Mouse (Mus musculus) ES-E14 (cell line): ENCODE results near the gene Nxph3. TPM values are rescaled to one million over a fixed set of nuclear protein-coding genes. Genes with fewer than 3 reads are reported as not detected.

Experiments used
- DNase-seq: peaks from one replicate; pipeline ENCODE4 v3.0.0-alpha.2; 2013; ENCODE audit warnings: low read depth, low spot score
- H3K27ac ChIP-seq: 2 replicates; pipeline ENCODE4 v1.5.1; 2012; ENCODE audit warnings: low read depth, mild to moderate bottlenecking, low read length, moderate library complexity, mixed read lengths; ENCODE audit not compliant: poor library complexity, insufficient read depth, severe bottlenecking
- H3K36me3 ChIP-seq: 2 replicates; pipeline ENCODE4 v1.6.1; 2012; ENCODE audit warnings: mild to moderate bottlenecking, low read length, moderate library complexity, mixed read lengths; ENCODE audit not compliant: control insufficient read depth, poor library complexity, insufficient read depth, severe bottlenecking
- H3K4me1 ChIP-seq, 2 experiments: fragments of 150-350 bp in 1 of 2; sonication (generic) in 1 of 2; 2 replicates each; pipeline ENCODE4 v1.6.1; 2012; ENCODE audit warnings: low read length in 2 of 2, mild to moderate bottlenecking in 1 of 2, mixed read lengths in 1 of 2; ENCODE audit not compliant: control insufficient read depth in 2 of 2, insufficient read depth in 2 of 2, poor library complexity in 1 of 2
- H3K4me3 ChIP-seq, 2 experiments: fragments of 150-350 bp in 1 of 2; sonication (generic) in 1 of 2; 2 replicates each; pipeline ENCODE4 v1.5.1; 2012; ENCODE audit warnings: low read length in 2 of 2, low read depth in 1 of 2, mild to moderate bottlenecking in 1 of 2, mixed read lengths in 1 of 2; ENCODE audit not compliant: insufficient read depth in 1 of 2, poor library complexity in 1 of 2, severe bottlenecking in 1 of 2
- H3K9ac ChIP-seq: 2 replicates; pipeline ENCODE4 v1.6.1; 2012; ENCODE audit warnings: low read depth, mild to moderate bottlenecking, low read length, mixed read lengths; ENCODE audit not compliant: poor library complexity, insufficient read depth, severe bottlenecking
- H3K9me3 ChIP-seq: fragments of 150-350 bp; sonication (generic); 2 replicates; pipeline ENCODE4 v1.6.1; 2012; ENCODE audit warnings: low read depth, mild to moderate bottlenecking, low read length; ENCODE audit not compliant: control insufficient read depth, insufficient read depth
- CHD2 ChIP-seq: IDR thresholded peaks from 2 replicates; pipeline ENCODE4 v1.6.1; 2014; ENCODE audit warnings: mild to moderate bottlenecking, low read depth, low read length, inconsistent platforms
- HCFC1 ChIP-seq: IDR thresholded peaks from 2 replicates; pipeline ENCODE4 v1.6.1; 2012; ENCODE audit warnings: low read length, inconsistent platforms, borderline replicate concordance; ENCODE audit not compliant: insufficient read depth
- MAFK ChIP-seq: IDR thresholded peaks from 2 replicates; pipeline ENCODE4 v1.6.1; 2014; ENCODE audit warnings: mild to moderate bottlenecking, low read depth, low read length, inconsistent platforms; ENCODE audit not compliant: insufficient read depth
- ZC3H11A ChIP-seq: IDR thresholded peaks from 2 replicates; pipeline ENCODE4 v1.6.1; 2012; ENCODE audit warnings: low read depth, mild to moderate bottlenecking, inconsistent platforms, low read length, borderline replicate concordance
- ZNF384 ChIP-seq: IDR thresholded peaks from 2 replicates; pipeline ENCODE4 v1.6.1; 2012; ENCODE audit warnings: low read depth, low read length, inconsistent platforms
- in situ Hi-C, 2 experiments: fragments of 600-800 bp; cut with MboI; formaldehyde crosslinking; loops; one replicate each; pipeline ENCODE4 v1.15.1; 2025; ENCODE audit warnings: low sequenced_read_pairs in 2 of 2, inconsistent platforms in 1 of 2; ENCODE audit not compliant: unreplicated experiment in 2 of 2
- total RNA-seq: library from RNA; depleted of rRNA; stranded (reverse); fragments of 300-350 nt; gene quantifications from 2 replicates; pipeline ENCODE4 v1.2.3, GENCODE M21; 2012

Gene Nxph3
- total RNA-seq, 1 experiment = 2.4 TPM

GRCm38 (mm10) chr11:95544546-95545327 lies 30.4 kb upstream of the Nxph3 start:
- Histone ChIP-seq H3K9me3 (no peaks in the 10 kb centered on the region), H3K9ac (peak overlapping the region; percentile 25; the same call in 1 of the 2 replicates), H3K4me1 (peaks cover 12 to 64% of the 10 kb centered on the region in 2 experiments), H3K4me3 (no peak overlapping the region; a peak in 1 of 4 replicates), H3K36me3 (no peaks in the 10 kb centered on the region), H3K27ac (peak overlapping the region; percentile 95)
- peak; percentile 80 for DNase-seq
- TF ChIP-seq MAFK (no peak), ZC3H11A (no peak), ZNF384 (no peak), CHD2 (no peak), HCFC1 (no peak)
- in situ Hi-C loops = no loop called here

GRCm38 (mm10) chr11:95540637-95541385 lies 26.4 kb upstream of the Nxph3 start:
- H3K9ac ChIP-seq = peak overlapping the region; percentile 13; the same call in 1 of the 2 replicates
- DNase-seq = no peak
- no peaks in the 10 kb centered on the region for H3K36me3 ChIP-seq
- peak overlapping the region; percentile 9; the same call in 1 of the 2 replicates for H3K27ac ChIP-seq
- no peaks in the 10 kb centered on the region for H3K9me3 ChIP-seq
- H3K4me3 ChIP-seq = no peak overlapping the region
- in situ Hi-C loops = no loop called here
- H3K4me1 ChIP-seq = peaks cover 9 to 64% of the 10 kb centered on the region in 2 experiments
- TF ChIP-seq ZC3H11A = no peak
- TF ChIP-seq MAFK = no peak
- TF ChIP-seq ZNF384 = no peak
- no peak for TF ChIP-seq CHD2
- no peak for TF ChIP-seq HCFC1

- no peaks in the 10 kb centered on the region for H3K9me3 ChIP-seq
- TF ChIP-seq CHD2 (no peak), MAFK (no peak), ZC3H11A (no peak), ZNF384 (no peak), HCFC1 (no peak)
- H3K27ac ChIP-seq = no peak overlapping the region
- H3K4me1 ChIP-seq = peaks cover 4 to 44% of the 10 kb centered on the region in 2 experiments
- in situ Hi-C loops = no loop called here
- no peak overlapping the region for H3K4me3 ChIP-seq
- no peaks in the 10 kb centered on the region for H3K36me3 ChIP-seq
- no peak overlapping the region for H3K9ac ChIP-seq
- no peak for DNase-seq
These were observed 24.2 kb upstream of the Nxph3 start for GRCm38 (mm10) chr11:95538378-95539104.

- no peak for TF ChIP-seq ZNF384
- peak; percentile 60; the same call in 1 of the 2 replicates for TF ChIP-seq ZC3H11A
- no peak for TF ChIP-seq CHD2
- H3K4me3 ChIP-seq = no peak overlapping the region
- DNase-seq = no peak
- peaks cover 0 to 11% of the 10 kb centered on the region in 2 experiments; a peak in 3 of 4 replicates for H3K4me1 ChIP-seq
- no peak overlapping the region for H3K9ac ChIP-seq
- no peaks in the 10 kb centered on the region for H3K36me3 ChIP-seq
- H3K27ac ChIP-seq = no peak overlapping the region
- in situ Hi-C loops = no loop called here
- no peaks in the 10 kb centered on the region for H3K9me3 ChIP-seq
These were observed 19.3 kb upstream of the Nxph3 start for GRCm38 (mm10) chr11:95533484-95534160.
